ENCODE assay signal across 26 mouse cellular contexts in the genomic region with DNA sequence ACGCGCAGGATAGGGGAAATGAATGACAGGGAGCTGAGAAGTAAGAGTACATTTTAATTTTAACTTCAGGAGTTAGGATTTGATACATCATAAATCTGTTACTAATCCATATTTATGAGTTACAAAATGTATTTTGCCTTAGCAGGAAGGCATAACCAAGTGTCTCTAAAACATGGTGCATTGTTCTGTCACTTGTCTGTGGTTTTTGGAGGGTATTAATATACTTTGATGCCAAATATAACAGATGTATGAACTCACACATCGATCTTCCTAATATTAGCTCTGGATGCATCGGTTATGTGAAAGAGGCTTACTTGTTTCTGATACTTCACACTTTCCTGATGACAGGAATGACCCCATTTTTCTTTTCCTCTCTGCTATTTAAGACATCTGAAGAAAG. TPM values are rescaled to one million over a fixed set of nuclear protein-coding genes. Genes with fewer than 3 reads are reported as not detected.
A peak's percentile ranks its signal among the peaks of the same experiment; 100 is the strongest.
DNase-seq lines count a peak whose midpoint lies in the region; ATAC-seq and TF ChIP-seq lines count a peak whose summit lies in the region.
"Had no signal": no experiment of that assay in that cellular context is flagged by ENCODE, and none has a peak within 500 bp of the region (broad histone marks: within the 10 kb centered on the region; RNA-seq: fewer than 3 reads in every experiment).

No protein-coding gene starts in this region.

- no peak overlapping the region for H3K4me2 ChIP-seq in forebrain, embryonic 16.5 days (ENCODE audit: low read length)
- H3K4me2 ChIP-seq in forebrain, embryonic 13.5 days, result no peak overlapping the region
- H3K4me2 ChIP-seq: embryonic facial prominence, embryonic 13.5 days; embryonic facial prominence, embryonic 15.5 days had no signal

- no peak for TF ChIP-seq POLR2A in brain, embryonic 14.5 days (IDR thresholded peaks at IDR 0.05; ENCODE audit: borderline replicate concordance, extremely low read depth, insufficient read depth, insufficient read length, poor library complexity, severe bottlenecking)

- no peaks in the 10 kb centered on the region for H3K36me3 ChIP-seq in forebrain, embryonic 16.5 days (ENCODE audit: control insufficient read depth, insufficient read depth)
- no peaks in the 10 kb centered on the region for H3K36me3 ChIP-seq in forebrain, embryonic 13.5 days (ENCODE audit: poor library complexity, severe bottlenecking)
- H3K36me3 ChIP-seq: embryonic facial prominence, embryonic 13.5 days; embryonic facial prominence, embryonic 15.5 days; forebrain, embryonic 10.5 days had no signal

- peak; percentile 54 for ATAC-seq in forebrain, embryonic 16.5 days
- ATAC-seq in forebrain, embryonic 13.5 days, result no peak; the same call in 1 of the 2 replicates

- H3K27ac ChIP-seq in forebrain, embryonic 16.5 days (ENCODE audit: low read length), result no peak overlapping the region
- no peak overlapping the region for H3K27ac ChIP-seq in forebrain, embryonic 13.5 days
- H3K27ac ChIP-seq in layer of hippocampus, adult 2 months, result peak overlapping the region; percentile 85
- H3K27ac ChIP-seq: embryonic facial prominence, embryonic 13.5 days; embryonic facial prominence, embryonic 15.5 days; forebrain, embryonic 10.5 days had no signal

- no peaks in the 10 kb centered on the region for H3K27me3 ChIP-seq in forebrain, embryonic 16.5 days (replicated peaks; ENCODE audit: control insufficient read depth, insufficient read depth, low read length)
- no peaks in the 10 kb centered on the region for H3K27me3 ChIP-seq in forebrain, embryonic 13.5 days
- H3K27me3 ChIP-seq: embryonic facial prominence, embryonic 13.5 days; embryonic facial prominence, embryonic 15.5 days had no signal

- H3K4me3 ChIP-seq in forebrain, embryonic 16.5 days (replicated peaks; ENCODE audit: low read length), result no peak overlapping the region
- no peak overlapping the region for H3K4me3 ChIP-seq in forebrain, embryonic 13.5 days
- no peak overlapping the region for H3K4me3 ChIP-seq in layer of hippocampus, adult 2 months
- H3K4me3 ChIP-seq: embryonic facial prominence, embryonic 13.5 days; embryonic facial prominence, embryonic 15.5 days; erythroblast, embryonic 14.5 days; forebrain, embryonic 10.5 days had no signal

- H3K9ac ChIP-seq in forebrain, embryonic 16.5 days (replicated peaks; ENCODE audit: low read depth, low read length), result no peak overlapping the region
- no peak overlapping the region for H3K9ac ChIP-seq in forebrain, embryonic 13.5 days
- H3K9ac ChIP-seq: embryonic facial prominence, embryonic 13.5 days; embryonic facial prominence, embryonic 15.5 days had no signal

- no peak for TF ChIP-seq CTCF in layer of hippocampus, adult 2 months (conservative IDR thresholded peaks at IDR 0.05)
- TF ChIP-seq CTCF in brain, embryonic 14.5 days (IDR thresholded peaks at IDR 0.05; ENCODE audit: borderline replicate concordance, extremely low read depth, insufficient read depth, insufficient read length), result no peak

- no peaks in the 10 kb centered on the region; the same call in 1 of the 2 replicates for H3K4me1 ChIP-seq in forebrain, embryonic 16.5 days (replicated peaks; ENCODE audit: control insufficient read depth, insufficient read depth, low read length)
- no peaks in the 10 kb centered on the region for H3K4me1 ChIP-seq in forebrain, embryonic 13.5 days
- H3K4me1 ChIP-seq: embryonic facial prominence, embryonic 13.5 days; embryonic facial prominence, embryonic 15.5 days had no signal

- peak in 1 of 2 experiments; percentile 28 for DNase-seq in layer of hippocampus, adult 2 months (ENCODE audit: low spot score in 2 of 2)
- DNase-seq in layer of hippocampus, adult 9-10 months (ENCODE audit: low spot score), result no peak
- DNase-seq in brain, embryonic 14.5 days (ENCODE audit: low read depth), result peak; percentile 11
- no peak for DNase-seq in retina, postnatal 1 day
- DNase-seq: adrenal gland, adult 2 months; adrenal gland, postnatal 10 days; adrenal gland, postnatal 25 days; cerebellum, adult 11 months; cerebellum, adult 18-20 months; cerebellum, adult 8-10 months; cerebellum, adult 9-11 months; cerebellum, postnatal 14 days; cerebellum, postnatal 36 days; embryo, embryonic 11 days had no signal

- H3K9me3 ChIP-seq in forebrain, embryonic 16.5 days (ENCODE audit: control insufficient read depth, low read length), result no peaks in the 10 kb centered on the region
- no peaks in the 10 kb centered on the region for H3K9me3 ChIP-seq in forebrain, embryonic 13.5 days (replicated peaks)
- H3K9me3 ChIP-seq: embryonic facial prominence, embryonic 13.5 days; embryonic facial prominence, embryonic 15.5 days; forebrain, embryonic 10.5 days had no signal

- 58% methylated on average over 4 of the region's 4 CpGs for WGBS in forebrain, embryonic 16.5 days
- 70% methylated on average over 4 of the region's 4 CpGs for WGBS in forebrain, embryonic 13.5 days

RNA-seq across cellular contexts. Expression of gene Lsm8, which starts 28.1 kb away (rescaled TPM):
- 158 and 181 TPM in 2 replicates for polyA plus RNA-seq in forebrain, embryonic 16.5 days (2015; fragmentation: Nextera tagmentation; extraction: Ambion mirVana)
- 234 and 281 TPM in 2 replicates for polyA plus RNA-seq in forebrain, embryonic 13.5 days (2015; fragmentation: Nextera tagmentation; extraction: Ambion mirVana)
- 10 to 100 TPM; 39.0 to 39.5 TPM for total RNA-seq in layer of hippocampus, adult 2 months (2021)
- polyA plus RNA-seq in brain, embryonic 14.5 days (2012; rRNA removed), result 75.8 and 133 TPM in 2 replicates

RNA-seq across cellular contexts. Expression of gene Ankrd7, which starts 45.9 kb away (rescaled TPM):
- polyA plus RNA-seq in forebrain, embryonic 16.5 days (2015; fragmentation: Nextera tagmentation; extraction: Ambion mirVana), result 0.18 TPM in 1 of 2 replicates, not detected in the other
- 0.15 and 0.28 TPM in 2 replicates for polyA plus RNA-seq in forebrain, embryonic 13.5 days (2015; fragmentation: Nextera tagmentation; extraction: Ambion mirVana)
- total RNA-seq in layer of hippocampus, adult 2 months (2021), result not detected
- polyA plus RNA-seq in brain, embryonic 14.5 days (2012; rRNA removed), result 0.09 TPM in 1 of 2 replicates, not detected in the other
- total RNA-seq: adrenal gland, adult 2 months; adrenal gland, postnatal 10 days; adrenal gland, postnatal 25 days; adrenal gland, postnatal 4 days; common myeloid progenitor, adult 5-6 weeks; ES-E14; MEL had no signal
- polyA plus RNA-seq: adrenal gland, adult 2 months; C2C12; embryonic facial prominence, embryonic 11.5 days; embryonic facial prominence, embryonic 15.5 days had no signal
